Mouse (Mus musculus) lung, embryonic 16.5 days (tissue): ENCODE measurements at regions not wholly inside any gene's neighbourhood (a gene's known extent, or its start where the extent isn't known, plus 50 kb on each side); places are given as distances from the start of the nearest gene placed in this dataset.

Experiments used
- ATAC-seq: fragments of 200-750 bp; cut with Nextera tagmentation; 2 replicates; pipeline ENCODE4 v1.8.0; 2017; ENCODE audit warnings: low read depth, mild to moderate bottlenecking, moderate library complexity
- H3K27ac ChIP-seq: fragments of 300-500 bp; sonication (generic); 2 replicates; pipeline ENCODE4 v1.5.1; 2014; ENCODE audit warnings: mild to moderate bottlenecking, control low read depth, low read length
- H3K27me3 ChIP-seq: fragments of 300-500 bp; sonication (generic); 2 replicates; pipeline ENCODE4 v1.6.1; 2014; ENCODE audit warnings: low read depth, low read length, mixed read lengths; ENCODE audit not compliant: control insufficient read depth, insufficient read depth
- H3K36me3 ChIP-seq: fragments of 300-500 bp; sonication (generic); 2 replicates; pipeline ENCODE4 v1.6.1; 2014; ENCODE audit warnings: low read length; ENCODE audit not compliant: control insufficient read depth, insufficient read depth
- H3K4me1 ChIP-seq: fragments of 300-500 bp; sonication (generic); replicated peaks from 2 replicates; pipeline ENCODE4 v1.6.1; 2014; ENCODE audit warnings: low read length, mixed read lengths; ENCODE audit not compliant: control insufficient read depth, insufficient read depth
- H3K4me2 ChIP-seq: fragments of 300-500 bp; sonication (generic); 2 replicates; pipeline ENCODE4 v1.6.1; 2014; ENCODE audit warnings: low read depth, low read length, control low read depth
- H3K4me3 ChIP-seq: fragments of 300-500 bp; sonication (generic); 2 replicates; pipeline ENCODE4 v1.5.1; 2014; ENCODE audit warnings: mild to moderate bottlenecking, low read length, control low read depth
- H3K9ac ChIP-seq: fragments of 300-500 bp; sonication (generic); 2 replicates; pipeline ENCODE4 v1.6.1; 2014; ENCODE audit warnings: low read length, control low read depth
- H3K9me3 ChIP-seq: fragments of 300-500 bp; sonication (generic); 2 replicates; pipeline ENCODE4 v1.6.1; 2016; ENCODE audit warnings: low read length; ENCODE audit not compliant: control insufficient read depth
- WGBS: fragments of 180-500 bp; shearing (Covaris S2); extraction: QIAGEN DNeasy Blood & Tissue Kit; methylation state at CpG from one replicate; pipeline ENCODE4 v1.1.7; 2014; 5-methylcytosine and 5-hydroxymethylcytosine counted together

- no peaks in the 10 kb centered on the region for H3K27me3 ChIP-seq
- H3K9me3 ChIP-seq: no peaks in the 10 kb centered on the region
- WGBS: 88% methylated on average over 6 of the region's 6 CpGs
- H3K36me3 ChIP-seq: no peaks in the 10 kb centered on the region
- no peak overlapping the region for H3K4me3 ChIP-seq
- no peak overlapping the region for H3K4me2 ChIP-seq
- ATAC-seq: no peak
- H3K27ac ChIP-seq: peak overlapping the region; percentile 33
- no peaks in the 10 kb centered on the region for H3K4me1 ChIP-seq
- H3K9ac ChIP-seq: no peak overlapping the region
Measured at GRCm38 (mm10) chr10:93373954-93374689, 63.2 kb upstream of the Elk3 start.

DNA sequence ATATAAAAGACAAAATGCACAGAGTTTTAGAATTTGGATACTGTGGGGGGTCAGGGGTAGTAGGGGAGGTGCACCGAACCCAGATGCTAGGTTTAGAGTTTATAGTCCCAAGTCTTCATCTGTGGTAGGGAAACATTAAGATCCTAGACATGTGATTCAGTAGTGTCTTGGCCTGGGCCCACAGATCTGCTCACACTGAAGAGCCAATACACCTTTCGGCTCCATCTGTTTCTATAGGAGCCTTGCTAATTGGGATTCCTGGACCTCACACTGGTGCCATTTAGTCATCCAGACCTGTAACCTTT, 63.7 kb upstream of the Elk3 start:
- H3K4me3 ChIP-seq: no peak overlapping the region
- peak overlapping the region; percentile 33 for H3K27ac ChIP-seq
- no peaks in the 10 kb centered on the region for H3K4me1 ChIP-seq
- no peak overlapping the region for H3K9ac ChIP-seq
- H3K4me2 ChIP-seq: no peak overlapping the region
- no peaks in the 10 kb centered on the region for H3K9me3 ChIP-seq
- H3K36me3 ChIP-seq: no peaks in the 10 kb centered on the region
- WGBS: 88% methylated on average over 2 of the region's 2 CpGs
- no peaks in the 10 kb centered on the region for H3K27me3 ChIP-seq
- ATAC-seq: no peak

DNA sequence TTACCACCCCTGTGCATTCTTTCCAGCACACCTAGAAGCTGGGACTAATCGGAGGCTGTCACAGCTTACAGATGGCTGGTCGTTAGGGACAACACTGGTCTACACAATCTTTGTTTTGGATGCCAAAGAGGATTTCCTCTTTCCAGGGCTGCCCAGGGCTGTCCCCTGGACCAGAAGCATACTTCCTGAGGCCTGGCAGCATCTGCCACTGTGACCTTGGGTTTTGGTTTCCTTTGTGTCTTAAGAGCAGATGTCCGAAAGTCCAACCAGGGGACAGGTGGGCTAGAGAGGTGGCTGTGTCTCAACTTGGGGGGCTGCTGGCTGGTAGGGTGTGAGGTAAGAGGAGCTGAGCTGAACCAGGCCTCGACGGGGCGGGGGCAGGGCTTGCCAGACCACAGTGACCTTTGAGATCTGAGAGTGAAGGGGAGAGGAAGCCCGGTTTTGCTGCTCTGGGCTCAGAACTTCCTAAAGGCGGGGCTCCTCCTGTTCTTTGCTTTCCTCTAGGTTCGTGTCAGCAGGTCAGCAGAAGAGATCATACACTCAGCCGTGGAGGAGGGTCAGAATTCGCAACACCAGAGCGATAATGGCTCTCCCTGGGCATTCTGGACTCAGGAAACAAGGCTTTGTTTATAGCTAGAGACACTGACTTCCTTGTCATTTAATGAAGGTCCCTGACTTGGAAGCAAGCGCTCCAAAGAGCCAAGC, 64.2 kb upstream of the Elk3 start:
- no peak overlapping the region for H3K9ac ChIP-seq
- H3K9me3 ChIP-seq: no peaks in the 10 kb centered on the region; the same call in 1 of the 2 replicates
- 42% methylated on average over 13 of the region's 13 CpGs for WGBS
- no peaks in the 10 kb centered on the region for H3K4me1 ChIP-seq
- no peaks in the 10 kb centered on the region for H3K36me3 ChIP-seq
- no peaks in the 10 kb centered on the region for H3K27me3 ChIP-seq
- H3K27ac ChIP-seq: peak overlapping the region; percentile 33
- ATAC-seq: peak; percentile 85
- H3K4me3 ChIP-seq: no peak overlapping the region
- no peak overlapping the region for H3K4me2 ChIP-seq

- H3K36me3 ChIP-seq: no peaks in the 10 kb centered on the region
- no peak overlapping the region for H3K4me3 ChIP-seq
- no peaks in the 10 kb centered on the region; the same call in 1 of the 2 replicates for H3K9me3 ChIP-seq
- no peak overlapping the region for H3K9ac ChIP-seq
- no peak for ATAC-seq
- H3K27ac ChIP-seq: peak overlapping the region; percentile 82
- no peak overlapping the region for H3K4me2 ChIP-seq
- no peaks in the 10 kb centered on the region for H3K27me3 ChIP-seq
- no peaks in the 10 kb centered on the region for H3K4me1 ChIP-seq
- WGBS: 55% methylated on average over 4 of the region's 4 CpGs
Measured at GRCm38 (mm10) chr10:93375771-93376170, 64.8 kb upstream of the Elk3 start.

DNA sequence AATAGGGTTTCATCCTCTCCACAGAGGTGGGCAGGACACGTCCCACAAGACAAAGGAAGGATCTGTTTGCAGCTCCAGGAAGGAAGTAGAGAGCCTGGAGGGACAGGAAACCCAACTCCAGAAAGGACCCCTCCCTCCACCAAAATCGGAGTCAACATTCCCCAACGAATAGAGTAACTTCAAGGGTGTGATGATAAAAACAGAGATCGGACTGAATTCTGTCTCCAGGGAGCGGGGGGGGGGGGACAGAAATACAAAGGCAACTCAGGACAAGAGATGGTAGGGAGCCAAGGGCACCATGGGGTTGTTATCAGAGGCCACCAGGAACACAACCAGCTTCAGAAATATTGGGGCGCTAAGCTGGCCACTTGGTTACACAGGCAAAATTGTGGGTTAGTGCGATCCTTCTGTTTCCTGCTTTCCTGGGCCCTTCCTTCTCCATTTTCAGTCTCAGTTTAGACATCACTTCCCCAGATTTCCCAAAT, 65.6 kb upstream of the Elk3 start:
- Histone ChIP-seq H3K9ac (no peak overlapping the region), H3K4me3 (no peak overlapping the region), H3K27me3 (no peaks in the 10 kb centered on the region), H3K27ac (peak overlapping the region; percentile 82), H3K4me1 (no peaks in the 10 kb centered on the region), H3K9me3 (no peaks in the 10 kb centered on the region; the same call in 1 of the 2 replicates), H3K36me3 (no peaks in the 10 kb centered on the region), H3K4me2 (no peak overlapping the region)
- 51% methylated on average over 7 of the region's 7 CpGs for WGBS
- peak; percentile 74 for ATAC-seq

GRCm38 (mm10) chr10:93389276-93389675, 63.9 kb upstream of the Lta4h start:
- Histone ChIP-seq H3K27ac (no peak overlapping the region), H3K27me3 (no peaks in the 10 kb centered on the region), H3K4me3 (no peak overlapping the region), H3K36me3 (no peaks in the 10 kb centered on the region), H3K9me3 (no peaks in the 10 kb centered on the region), H3K4me2 (no peak overlapping the region), H3K9ac (no peak overlapping the region), H3K4me1 (no peaks in the 10 kb centered on the region)
- 84% methylated on average over 6 of the region's 6 CpGs for WGBS
- no peak for ATAC-seq

- no peak overlapping the region for H3K4me2 ChIP-seq
- peak; percentile 85 for ATAC-seq
- no peaks in the 10 kb centered on the region for H3K27me3 ChIP-seq
- 44% methylated on average over 5 of the region's 5 CpGs for WGBS
- H3K9ac ChIP-seq: no peak overlapping the region
- H3K4me1 ChIP-seq: no peaks in the 10 kb centered on the region
- no peaks in the 10 kb centered on the region for H3K36me3 ChIP-seq
- H3K4me3 ChIP-seq: no peak overlapping the region
- H3K27ac ChIP-seq: peak overlapping the region; percentile 70
- H3K9me3 ChIP-seq: no peaks in the 10 kb centered on the region
Measured at GRCm38 (mm10) chr10:93391296-93391695, 61.9 kb upstream of the Lta4h start.

- WGBS: 59% methylated on average over 1 of the region's 1 CpGs
- no peaks in the 10 kb centered on the region for H3K27me3 ChIP-seq
Measured at GRCm38 (mm10) chr10:93393902-93394301, 59.3 kb upstream of the Lta4h start.

DNA sequence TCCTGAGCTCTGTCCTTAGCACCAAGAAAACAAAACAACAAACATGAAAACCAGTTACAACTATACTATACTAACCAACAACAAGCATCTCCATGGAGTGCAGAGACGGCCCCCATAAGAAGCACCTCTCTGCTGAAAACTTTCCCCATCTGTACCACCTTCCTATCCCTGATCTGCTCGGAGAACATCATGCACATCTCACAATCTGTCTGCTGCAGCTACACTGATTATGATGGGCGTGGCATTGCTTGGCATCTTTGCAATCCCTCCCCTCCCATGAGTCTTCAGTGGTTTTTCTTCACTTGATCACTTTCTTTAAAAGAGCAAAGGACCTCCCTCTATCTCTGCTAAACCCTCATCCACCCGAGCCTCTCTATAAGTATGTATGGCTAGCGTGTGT, 55.5 kb upstream of the Lta4h start:
- no peak overlapping the region for H3K4me2 ChIP-seq
- ATAC-seq: no peak
- no peak overlapping the region for H3K9ac ChIP-seq
- H3K27ac ChIP-seq: no peak overlapping the region
- 77% methylated on average over 5 of the region's 5 CpGs for WGBS
- no peaks in the 10 kb centered on the region for H3K4me1 ChIP-seq
- no peaks in the 10 kb centered on the region for H3K27me3 ChIP-seq
- H3K9me3 ChIP-seq: no peaks in the 10 kb centered on the region
- no peaks in the 10 kb centered on the region for H3K36me3 ChIP-seq
- no peak overlapping the region for H3K4me3 ChIP-seq

More at GRCm38 (mm10) chr10:93393902-93394301, 59.3 kb upstream of the Lta4h start:
- no peak overlapping the region for H3K27ac ChIP-seq
- no peaks in the 10 kb centered on the region for H3K36me3 ChIP-seq
- no peaks in the 10 kb centered on the region for H3K4me1 ChIP-seq
- no peaks in the 10 kb centered on the region for H3K9me3 ChIP-seq
- H3K4me2 ChIP-seq: no peak overlapping the region
- H3K4me3 ChIP-seq: no peak overlapping the region
- ATAC-seq: no peak
- H3K9ac ChIP-seq: no peak overlapping the region
